Mouse (Mus musculus): ENCODE measurements around the gene Olfr172.

DNA sequence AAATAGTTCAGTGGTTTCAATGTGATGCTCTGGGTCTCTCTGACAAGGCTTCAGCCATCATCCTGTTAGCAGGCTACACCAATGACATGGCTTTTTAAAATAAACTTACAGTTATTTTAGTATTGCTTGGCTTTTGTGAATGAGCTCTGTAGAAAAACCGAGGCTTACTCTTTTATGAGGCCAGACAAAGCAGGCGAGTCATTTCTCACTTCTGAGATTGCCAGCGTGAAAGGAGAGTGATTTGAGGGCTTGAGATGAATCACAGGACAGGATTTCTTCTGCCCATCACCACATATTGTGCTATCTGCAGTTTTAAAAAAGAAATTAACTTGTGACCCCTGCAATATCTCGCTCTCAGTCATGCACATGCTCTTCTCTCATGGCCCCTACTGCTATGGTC is 48.0 kb downstream of the Olfr172 start:
- TF ChIP-seq FLI1 (IDR thresholded peaks at IDR 0.05; ENCODE audit: low read length) (no peak), GATA1 (IDR thresholded peaks at IDR 0.05; ENCODE audit: borderline replicate concordance, low read length) (no peak)

Measured in megakaryocyte, embryonic 14.5 days (primary cell).